Mouse (Mus musculus): ENCODE results near the gene Gas2. TPM values are rescaled to one million over a fixed set of nuclear protein-coding genes. Genes with fewer than 3 reads are reported as not detected.
A peak's percentile ranks its signal among the peaks of the same experiment; 100 is the strongest.

Gene Gas2
- polyA plus RNA-seq (2012; rRNA removed), result 9.7 and 11.5 TPM in 2 replicates

- peak; percentile 54 to 88 for DNase-seq (ENCODE audit: extremely low spot score in 1 of 2, low spot score in 1 of 2)
Observed at GRCm38 (mm10) chr7:51861250-51862096, at the start of gene Gas2. Gene Gas2 (plus strand): TSS chr7:51862015.

- DNase-seq (ENCODE audit: extremely low spot score in 1 of 2, low spot score in 1 of 2), result peak in 1 of 2 experiments; percentile 63
Observed at GRCm38 (mm10) chr7:51815473-51816282, 46.1 kb upstream of the Gas2 start.

- DNase-seq (ENCODE audit: extremely low spot score in 1 of 2, low spot score in 1 of 2), result no peak
Observed at GRCm38 (mm10) chr7:51816283-51816839, 45.5 kb upstream of the Gas2 start.

- DNase-seq (ENCODE audit: extremely low spot score in 1 of 2, low spot score in 1 of 2), result no peak
Observed at GRCm38 (mm10) chr7:51818251-51818974, 43.4 kb upstream of the Gas2 start.

GRCm38 (mm10) chr7:51819891-51820290 lies 41.9 kb upstream of the Gas2 start:
- DNase-seq (ENCODE audit: extremely low spot score in 1 of 2, low spot score in 1 of 2), result peak; percentile 55 to 72

GRCm38 (mm10) chr7:51821467-51821866 lies 40.3 kb upstream of the Gas2 start:
- no peak for DNase-seq (ENCODE audit: extremely low spot score in 1 of 2, low spot score in 1 of 2)

- no peak for DNase-seq (ENCODE audit: extremely low spot score in 1 of 2, low spot score in 1 of 2)
Observed at GRCm38 (mm10) chr7:51823562-51824338, 38.1 kb upstream of the Gas2 start.

GRCm38 (mm10) chr7:51831917-51832316 lies 29.9 kb upstream of the Gas2 start:
- DNase-seq (ENCODE audit: extremely low spot score in 1 of 2, low spot score in 1 of 2), result no peak

GRCm38 (mm10) chr7:51840515-51840914 lies 21.3 kb upstream of the Gas2 start:
- DNase-seq (ENCODE audit: extremely low spot score in 1 of 2, low spot score in 1 of 2), result no peak

GRCm38 (mm10) chr7:51850877-51851276 lies 10.9 kb upstream of the Gas2 start:
- no peak for DNase-seq (ENCODE audit: extremely low spot score in 1 of 2, low spot score in 1 of 2)

- no peak for DNase-seq (ENCODE audit: extremely low spot score in 1 of 2, low spot score in 1 of 2)
Observed at GRCm38 (mm10) chr7:51851890-51852507, 9.8 kb upstream of the Gas2 start.

- DNase-seq (ENCODE audit: extremely low spot score in 1 of 2, low spot score in 1 of 2), result peak; percentile 94 to 99
Observed at GRCm38 (mm10) chr7:51862097-51862492, 280 bp downstream of the Gas2 start, which contains the start of gene Fancf. Gene Fancf (minus strand): TSS chr7:51862267.

- no peak for DNase-seq (ENCODE audit: extremely low spot score in 1 of 2, low spot score in 1 of 2)
Observed at GRCm38 (mm10) chr7:51862842-51863241, 1.0 kb downstream of the Gas2 start.

- DNase-seq (ENCODE audit: extremely low spot score in 1 of 2, low spot score in 1 of 2), result no peak
Observed at GRCm38 (mm10) chr7:51865336-51865735, 3.5 kb downstream of the Gas2 start.

GRCm38 (mm10) chr7:51867983-51868382 lies 6.2 kb downstream of the Gas2 start:
- no peak for DNase-seq (ENCODE audit: extremely low spot score in 1 of 2, low spot score in 1 of 2)

GRCm38 (mm10) chr7:51872041-51872440 lies 10.2 kb downstream of the Gas2 start:
- no peak for DNase-seq (ENCODE audit: extremely low spot score in 1 of 2, low spot score in 1 of 2)

- no peak for DNase-seq (ENCODE audit: extremely low spot score in 1 of 2, low spot score in 1 of 2)
Observed at GRCm38 (mm10) chr7:51872597-51872996, 10.8 kb downstream of the Gas2 start.

- DNase-seq (ENCODE audit: extremely low spot score in 1 of 2, low spot score in 1 of 2), result no peak
Observed at GRCm38 (mm10) chr7:51876316-51876715, 14.5 kb downstream of the Gas2 start.

GRCm38 (mm10) chr7:51878730-51879129 lies 16.9 kb downstream of the Gas2 start:
- DNase-seq (ENCODE audit: extremely low spot score in 1 of 2, low spot score in 1 of 2), result no peak

All from frontal cortex, adult 2 months (tissue).